Mouse (Mus musculus) ES-E14 (cell line): ENCODE data around the gene C530008M17Rik. TPM values are rescaled to one million over a fixed set of nuclear protein-coding genes. Genes with fewer than 3 reads are reported as not detected.

Experiments
- DNase-seq: peaks from one replicate; pipeline ENCODE4 v3.0.0-alpha.2; 2013; ENCODE audit warnings: low read depth, low spot score
- H3K27ac ChIP-seq: 2 replicates; pipeline ENCODE4 v1.5.1; 2012; ENCODE audit warnings: low read depth, mild to moderate bottlenecking, low read length, moderate library complexity, mixed read lengths; ENCODE audit not compliant: poor library complexity, insufficient read depth, severe bottlenecking
- H3K36me3 ChIP-seq: 2 replicates; pipeline ENCODE4 v1.6.1; 2012; ENCODE audit warnings: mild to moderate bottlenecking, low read length, moderate library complexity, mixed read lengths; ENCODE audit not compliant: control insufficient read depth, poor library complexity, insufficient read depth, severe bottlenecking
- H3K4me1 ChIP-seq, 2 experiments: fragments of 150-350 bp in 1 of 2; sonication (generic) in 1 of 2; 2 replicates each; pipeline ENCODE4 v1.6.1; 2012; ENCODE audit warnings: low read length in 2 of 2, mild to moderate bottlenecking in 1 of 2, mixed read lengths in 1 of 2; ENCODE audit not compliant: control insufficient read depth in 2 of 2, insufficient read depth in 2 of 2, poor library complexity in 1 of 2
- H3K4me3 ChIP-seq, 2 experiments: fragments of 150-350 bp in 1 of 2; sonication (generic) in 1 of 2; 2 replicates each; pipeline ENCODE4 v1.5.1; 2012; ENCODE audit warnings: low read length in 2 of 2, low read depth in 1 of 2, mild to moderate bottlenecking in 1 of 2, mixed read lengths in 1 of 2; ENCODE audit not compliant: insufficient read depth in 1 of 2, poor library complexity in 1 of 2, severe bottlenecking in 1 of 2
- H3K9ac ChIP-seq: 2 replicates; pipeline ENCODE4 v1.6.1; 2012; ENCODE audit warnings: low read depth, mild to moderate bottlenecking, low read length, mixed read lengths; ENCODE audit not compliant: poor library complexity, insufficient read depth, severe bottlenecking
- H3K9me3 ChIP-seq: fragments of 150-350 bp; sonication (generic); 2 replicates; pipeline ENCODE4 v1.6.1; 2012; ENCODE audit warnings: low read depth, mild to moderate bottlenecking, low read length; ENCODE audit not compliant: control insufficient read depth, insufficient read depth
- CHD2 ChIP-seq: IDR thresholded peaks from 2 replicates; pipeline ENCODE4 v1.6.1; 2014; ENCODE audit warnings: mild to moderate bottlenecking, low read depth, low read length, inconsistent platforms
- HCFC1 ChIP-seq: IDR thresholded peaks from 2 replicates; pipeline ENCODE4 v1.6.1; 2012; ENCODE audit warnings: low read length, inconsistent platforms, borderline replicate concordance; ENCODE audit not compliant: insufficient read depth
- MAFK ChIP-seq: IDR thresholded peaks from 2 replicates; pipeline ENCODE4 v1.6.1; 2014; ENCODE audit warnings: mild to moderate bottlenecking, low read depth, low read length, inconsistent platforms; ENCODE audit not compliant: insufficient read depth
- ZC3H11A ChIP-seq: IDR thresholded peaks from 2 replicates; pipeline ENCODE4 v1.6.1; 2012; ENCODE audit warnings: low read depth, mild to moderate bottlenecking, inconsistent platforms, low read length, borderline replicate concordance
- ZNF384 ChIP-seq: IDR thresholded peaks from 2 replicates; pipeline ENCODE4 v1.6.1; 2012; ENCODE audit warnings: low read depth, low read length, inconsistent platforms
- in situ Hi-C, 2 experiments: fragments of 600-800 bp; cut with MboI; formaldehyde crosslinking; loops; one replicate each; pipeline ENCODE4 v1.15.1; 2025; ENCODE audit warnings: low sequenced_read_pairs in 2 of 2, inconsistent platforms in 1 of 2; ENCODE audit not compliant: unreplicated experiment in 2 of 2
- total RNA-seq: library from RNA; depleted of rRNA; stranded (reverse); fragments of 300-350 nt; gene quantifications from 2 replicates; pipeline ENCODE4 v1.2.3, GENCODE M21; 2012

The C530008M17Rik gene
- total RNA-seq, 1 experiment: 1.1 TPM

- H3K9ac ChIP-seq: peak overlapping the region; percentile 69
- no peak overlapping the region for H3K27ac ChIP-seq
- H3K4me1 ChIP-seq: no peaks in the 10 kb centered on the region
- in situ Hi-C loops: no loop called here
- H3K9me3 ChIP-seq: no peaks in the 10 kb centered on the region
- H3K36me3 ChIP-seq: no peaks in the 10 kb centered on the region
- peak overlapping the region; percentile 68 to 69 for H3K4me3 ChIP-seq
- DNase-seq: peak; percentile 22
- TF ChIP-seq HCFC1 (no peak), CHD2 (no peak), ZC3H11A (no peak), MAFK (no peak), ZNF384 (no peak)
Measured at GRCm38 (mm10) chr5:76657245-76658083, 1.2 kb downstream of the C530008M17Rik start.

- Histone ChIP-seq H3K4me3 (peak overlapping the region; percentile 68 to 69), H3K9me3 (no peaks in the 10 kb centered on the region), H3K27ac (no peak overlapping the region), H3K4me1 (no peaks in the 10 kb centered on the region), H3K36me3 (no peaks in the 10 kb centered on the region), H3K9ac (peak overlapping the region; percentile 69)
- DNase-seq: peak; percentile 24
- in situ Hi-C loops: no loop called here
- TF ChIP-seq ZNF384 (no peak), CHD2 (no peak), ZC3H11A (no peak), HCFC1 (no peak), MAFK (no peak)
Measured at GRCm38 (mm10) chr5:76658084-76658934, 2.0 kb downstream of the C530008M17Rik start.

- TF ChIP-seq MAFK (no peak), CHD2 (no peak), ZNF384 (no peak), ZC3H11A (no peak), HCFC1 (no peak)
- DNase-seq: no peak
- in situ Hi-C loops: no loop called here
- Histone ChIP-seq H3K4me3 (no peak overlapping the region), H3K36me3 (no peaks in the 10 kb centered on the region), H3K9ac (no peak overlapping the region), H3K9me3 (no peaks in the 10 kb centered on the region), H3K4me1 (no peaks in the 10 kb centered on the region), H3K27ac (no peak overlapping the region)
Measured at GRCm38 (mm10) chr5:76659958-76660635, 3.8 kb downstream of the C530008M17Rik start.

GRCm38 (mm10) chr5:76661310-76661709 is 5.0 kb downstream of the C530008M17Rik start:
- TF ChIP-seq CHD2: no peak
- TF ChIP-seq HCFC1: no peak
- TF ChIP-seq MAFK: no peak
- no peak for TF ChIP-seq ZNF384
- no peak for TF ChIP-seq ZC3H11A
- no peak for DNase-seq
- Histone ChIP-seq H3K9me3 (no peaks in the 10 kb centered on the region), H3K4me3 (no peak overlapping the region), H3K36me3 (no peaks in the 10 kb centered on the region), H3K27ac (no peak overlapping the region), H3K9ac (no peak overlapping the region), H3K4me1 (no peaks in the 10 kb centered on the region)
- in situ Hi-C loops: no loop called here
